Mouse (Mus musculus): Measurements from ENCODE around the gene Rbfox3. TPM values are rescaled to one million over a fixed set of nuclear protein-coding genes. Genes with fewer than 3 reads are reported as not detected.

The Rbfox3 gene
- polyA plus RNA-seq, 1 experiment from 2014 or later = 0.09 TPM

GRCm38 (mm10) chr11:118671958-118672357 is 239.4 kb downstream of the Rbfox3 start:
- H3K9me3 ChIP-seq (replicated peaks; ENCODE audit: control insufficient read depth, low read length) = no peaks in the 10 kb centered on the region
- H3K36me3 ChIP-seq (ENCODE audit: control insufficient read depth, insufficient read depth) = no peaks in the 10 kb centered on the region
- H3K27me3 ChIP-seq (ENCODE audit: control insufficient read depth, insufficient read depth, low read length) = no peaks in the 10 kb centered on the region; the same call in 1 of the 2 replicates
- no peak overlapping the region for H3K9ac ChIP-seq (ENCODE audit: low read length)
- WGBS = 76% methylated on average over 6 of the region's 6 CpGs
- no peak overlapping the region for H3K4me2 ChIP-seq (ENCODE audit: low read depth, low read length)
- no peak overlapping the region for H3K27ac ChIP-seq (ENCODE audit: low read length)
- H3K4me3 ChIP-seq (ENCODE audit: low read length) = no peak overlapping the region
- no peaks in the 10 kb centered on the region for H3K4me1 ChIP-seq (ENCODE audit: control insufficient read depth, insufficient read depth, low read length)
- no peak for ATAC-seq (replicated peaks; ENCODE audit: extremely low read depth, insufficient read depth, low FRiP score)

GRCm38 (mm10) chr11:118671216-118671615 is 240.2 kb downstream of the Rbfox3 start:
- H3K27me3 ChIP-seq (ENCODE audit: control insufficient read depth, insufficient read depth, low read length) = no peaks in the 10 kb centered on the region; the same call in 1 of the 2 replicates
- no peak overlapping the region for H3K4me3 ChIP-seq (ENCODE audit: low read length)
- WGBS = 75% methylated on average over 6 of the region's 6 CpGs
- no peaks in the 10 kb centered on the region for H3K9me3 ChIP-seq (replicated peaks; ENCODE audit: control insufficient read depth, low read length)
- no peaks in the 10 kb centered on the region for H3K36me3 ChIP-seq (ENCODE audit: control insufficient read depth, insufficient read depth)
- H3K27ac ChIP-seq (ENCODE audit: low read length) = no peak overlapping the region
- H3K9ac ChIP-seq (ENCODE audit: low read length) = no peak overlapping the region
- no peak overlapping the region for H3K4me2 ChIP-seq (ENCODE audit: low read depth, low read length)
- no peak for ATAC-seq (replicated peaks; ENCODE audit: extremely low read depth, insufficient read depth, low FRiP score)
- no peaks in the 10 kb centered on the region for H3K4me1 ChIP-seq (ENCODE audit: control insufficient read depth, insufficient read depth, low read length)

- Histone ChIP-seq H3K9me3 (replicated peaks; ENCODE audit: control insufficient read depth, low read length) (no peaks in the 10 kb centered on the region), H3K36me3 (ENCODE audit: control insufficient read depth, insufficient read depth) (no peaks in the 10 kb centered on the region), H3K4me3 (ENCODE audit: low read length) (no peak overlapping the region), H3K4me2 (ENCODE audit: low read depth, low read length) (no peak overlapping the region), H3K27ac (ENCODE audit: low read length) (no peak overlapping the region), H3K4me1 (ENCODE audit: control insufficient read depth, insufficient read depth, low read length) (no peaks in the 10 kb centered on the region), H3K27me3 (ENCODE audit: control insufficient read depth, insufficient read depth, low read length) (no peaks in the 10 kb centered on the region; the same call in 1 of the 2 replicates), H3K9ac (ENCODE audit: low read length) (no peak overlapping the region)
- ATAC-seq (replicated peaks; ENCODE audit: extremely low read depth, insufficient read depth, low FRiP score) = no peak
- WGBS = 67% methylated on average over 5 of the region's 5 CpGs
Observed at GRCm38 (mm10) chr11:118669820-118670219, 241.6 kb downstream of the Rbfox3 start.

GRCm38 (mm10) chr11:118668351-118668750 is 243.0 kb downstream of the Rbfox3 start:
- no peak overlapping the region for H3K4me2 ChIP-seq (ENCODE audit: low read depth, low read length)
- no peaks in the 10 kb centered on the region for H3K36me3 ChIP-seq (ENCODE audit: control insufficient read depth, insufficient read depth)
- H3K4me3 ChIP-seq (ENCODE audit: low read length) = no peak overlapping the region
- ATAC-seq (replicated peaks; ENCODE audit: extremely low read depth, insufficient read depth, low FRiP score) = no peak
- 0 out of 2 replicates have a peak, but pooled peaks cover 1% of the 10 kb centered on the region for H3K4me1 ChIP-seq (ENCODE audit: control insufficient read depth, insufficient read depth, low read length)
- H3K27me3 ChIP-seq (ENCODE audit: control insufficient read depth, insufficient read depth, low read length) = no peaks in the 10 kb centered on the region; the same call in 1 of the 2 replicates
- no peak overlapping the region for H3K27ac ChIP-seq (ENCODE audit: low read length)
- H3K9me3 ChIP-seq (replicated peaks; ENCODE audit: control insufficient read depth, low read length) = no peaks in the 10 kb centered on the region
- no peak overlapping the region for H3K9ac ChIP-seq (ENCODE audit: low read length)
- 63% methylated on average over 8 of the region's 8 CpGs for WGBS

GRCm38 (mm10) chr11:118667946-118668345 is 243.5 kb downstream of the Rbfox3 start:
- no peak for ATAC-seq (replicated peaks; ENCODE audit: extremely low read depth, insufficient read depth, low FRiP score)
- Histone ChIP-seq H3K4me1 (ENCODE audit: control insufficient read depth, insufficient read depth, low read length) (0 out of 2 replicates have a peak, but pooled peaks cover 4% of the 10 kb centered on the region), H3K9ac (ENCODE audit: low read length) (no peak overlapping the region), H3K9me3 (replicated peaks; ENCODE audit: control insufficient read depth, low read length) (no peaks in the 10 kb centered on the region), H3K4me2 (ENCODE audit: low read depth, low read length) (no peak overlapping the region), H3K27me3 (ENCODE audit: control insufficient read depth, insufficient read depth, low read length) (no peaks in the 10 kb centered on the region; the same call in 1 of the 2 replicates), H3K36me3 (ENCODE audit: control insufficient read depth, insufficient read depth) (no peaks in the 10 kb centered on the region), H3K27ac (ENCODE audit: low read length) (no peak overlapping the region), H3K4me3 (ENCODE audit: low read length) (no peak overlapping the region)
- 13% methylated on average over 1 of the region's 1 CpGs for WGBS

GRCm38 (mm10) chr11:118666172-118666571 is 245.2 kb downstream of the Rbfox3 start:
- no peak overlapping the region for H3K4me3 ChIP-seq (ENCODE audit: low read length)
- no peak overlapping the region for H3K4me2 ChIP-seq (ENCODE audit: low read depth, low read length)
- H3K9me3 ChIP-seq (replicated peaks; ENCODE audit: control insufficient read depth, low read length) = no peaks in the 10 kb centered on the region
- H3K27ac ChIP-seq (ENCODE audit: low read length) = no peak overlapping the region
- no peaks in the 10 kb centered on the region for H3K36me3 ChIP-seq (ENCODE audit: control insufficient read depth, insufficient read depth)
- no peak for ATAC-seq (replicated peaks; ENCODE audit: extremely low read depth, insufficient read depth, low FRiP score)
- H3K27me3 ChIP-seq (ENCODE audit: control insufficient read depth, insufficient read depth, low read length) = no peaks in the 10 kb centered on the region; the same call in 1 of the 2 replicates
- H3K9ac ChIP-seq (ENCODE audit: low read length) = no peak overlapping the region
- 61% methylated on average over 3 of the region's 3 CpGs for WGBS
- 0 out of 2 replicates have a peak, but pooled peaks cover 4% of the 10 kb centered on the region for H3K4me1 ChIP-seq (ENCODE audit: control insufficient read depth, insufficient read depth, low read length)

- H3K4me2 ChIP-seq (ENCODE audit: low read depth, low read length) = no peak overlapping the region
- H3K9me3 ChIP-seq (replicated peaks; ENCODE audit: control insufficient read depth, low read length) = no peaks in the 10 kb centered on the region
- 47% methylated on average over 8 of the region's 8 CpGs for WGBS
- no peak overlapping the region for H3K4me3 ChIP-seq (ENCODE audit: low read length)
- H3K9ac ChIP-seq (ENCODE audit: low read length) = no peak overlapping the region
- H3K27ac ChIP-seq (ENCODE audit: low read length) = no peak overlapping the region
- H3K36me3 ChIP-seq (ENCODE audit: control insufficient read depth, insufficient read depth) = no peaks in the 10 kb centered on the region
- 0 out of 2 replicates have a peak, but pooled peaks cover under 1% of the 10 kb centered on the region for H3K27me3 ChIP-seq (ENCODE audit: control insufficient read depth, insufficient read depth, low read length)
- ATAC-seq (replicated peaks; ENCODE audit: extremely low read depth, insufficient read depth, low FRiP score) = peak; percentile 28; the same call in 1 of the 2 replicates
- H3K4me1 ChIP-seq (ENCODE audit: control insufficient read depth, insufficient read depth, low read length) = 0 out of 2 replicates have a peak, but pooled peaks cover 4% of the 10 kb centered on the region
Observed at GRCm38 (mm10) chr11:118663305-118663704, 248.1 kb downstream of the Rbfox3 start.

- Histone ChIP-seq H3K27me3 (ENCODE audit: control insufficient read depth, insufficient read depth, low read length) (0 out of 2 replicates have a peak, but pooled peaks cover 2% of the 10 kb centered on the region), H3K4me3 (ENCODE audit: low read length) (no peak overlapping the region), H3K4me2 (ENCODE audit: low read depth, low read length) (no peak overlapping the region), H3K36me3 (ENCODE audit: control insufficient read depth, insufficient read depth) (no peaks in the 10 kb centered on the region), H3K27ac (ENCODE audit: low read length) (no peak overlapping the region), H3K4me1 (ENCODE audit: control insufficient read depth, insufficient read depth, low read length) (0 out of 2 replicates have a peak, but pooled peaks cover 4% of the 10 kb centered on the region), H3K9me3 (replicated peaks; ENCODE audit: control insufficient read depth, low read length) (no peaks in the 10 kb centered on the region), H3K9ac (ENCODE audit: low read length) (no peak overlapping the region)
- peak; percentile 23; the same call in 1 of the 2 replicates for ATAC-seq (replicated peaks; ENCODE audit: extremely low read depth, insufficient read depth, low FRiP score)
- 13% methylated on average over 10 of the region's 10 CpGs for WGBS
Observed at GRCm38 (mm10) chr11:118659305-118659704, 252.1 kb downstream of the Rbfox3 start.

- 39% methylated on average over 4 of the region's 4 CpGs for WGBS
- Histone ChIP-seq H3K4me2 (ENCODE audit: low read depth, low read length) (no peak overlapping the region), H3K27ac (ENCODE audit: low read length) (no peak overlapping the region), H3K9me3 (replicated peaks; ENCODE audit: control insufficient read depth, low read length) (no peaks in the 10 kb centered on the region), H3K4me1 (ENCODE audit: control insufficient read depth, insufficient read depth, low read length) (no peaks in the 10 kb centered on the region), H3K36me3 (ENCODE audit: control insufficient read depth, insufficient read depth) (no peaks in the 10 kb centered on the region), H3K9ac (ENCODE audit: low read length) (no peak overlapping the region), H3K27me3 (ENCODE audit: control insufficient read depth, insufficient read depth, low read length) (0 out of 2 replicates have a peak, but pooled peaks cover 2% of the 10 kb centered on the region), H3K4me3 (ENCODE audit: low read length) (no peak overlapping the region)
- no peak for ATAC-seq (replicated peaks; ENCODE audit: extremely low read depth, insufficient read depth, low FRiP score)
Observed at GRCm38 (mm10) chr11:118655833-118656232, 255.6 kb downstream of the Rbfox3 start.

Data from heart, embryonic 16.5 days (tissue).